Mouse (Mus musculus) v-Abl transformed pro-B cells (cell line): ENCODE data around the gene Rab1a.
"Not testable (repeated sequence)": the region's sequence is repeated elsewhere in the genome, so short reads cannot be mapped to it uniquely, and the experiment has no call there.

Experiments used
- in situ Hi-C, 2 experiments: fragments of 400-800 bp; cut with MboI; formaldehyde crosslinking; loops; one replicate each; pipeline ENCODE4 v1.15.1; 2025; ENCODE audit not compliant: unreplicated experiment in 2 of 2

Gene Rab1a

GRCm38 (mm10) chr11:20200713-20201575 is at the start of gene Rab1a:
Rab1a (plus strand) TSS chr11:20201432.
- in situ Hi-C loops: no loop called here

DNA sequence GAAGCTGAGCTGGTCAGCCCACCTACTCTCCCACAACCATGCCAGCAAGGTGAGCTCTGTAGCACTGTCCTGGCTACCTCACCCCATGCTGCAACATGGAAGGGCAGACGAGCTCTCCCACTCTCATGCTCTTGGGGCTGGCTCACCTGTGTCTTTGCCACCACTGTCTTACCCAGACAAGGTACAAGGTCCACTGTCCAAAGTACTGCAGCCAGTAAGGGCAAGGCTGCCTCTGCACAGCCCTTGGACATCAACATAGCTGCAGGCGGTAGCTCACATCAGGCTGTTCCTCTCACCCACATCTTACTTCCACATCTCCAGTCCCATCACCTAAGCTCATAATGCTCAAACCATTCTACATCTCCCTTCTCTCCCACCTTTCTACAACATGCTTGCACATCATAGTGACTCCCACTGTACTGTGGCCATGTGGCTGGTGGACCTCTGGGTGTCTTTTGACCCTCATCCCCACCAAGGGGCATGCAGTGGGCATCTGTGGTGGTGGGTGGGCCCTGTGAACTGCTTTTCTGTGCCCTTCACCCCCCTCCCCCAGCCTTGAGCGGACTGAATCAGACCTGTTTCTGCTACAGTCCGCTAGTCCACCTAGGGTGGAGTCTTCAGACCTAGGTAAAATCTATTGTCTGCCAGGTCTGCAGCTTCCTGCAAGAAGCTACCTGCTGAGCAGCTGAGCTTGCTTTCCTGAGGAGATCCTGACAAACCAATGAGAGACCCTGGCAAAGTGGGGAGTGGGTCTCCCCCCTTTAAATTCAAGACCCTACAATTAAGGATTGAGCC is 48.9 kb upstream of the Rab1a start:
- in situ Hi-C loops: no loop called here

- in situ Hi-C loops: not testable (repeated sequence)
Observed at GRCm38 (mm10) chr11:20153542-20153941, 47.7 kb upstream of the Rab1a start.

- in situ Hi-C loops: no loop called here
Observed at GRCm38 (mm10) chr11:20158879-20159278, 42.4 kb upstream of the Rab1a start.

GRCm38 (mm10) chr11:20164979-20165867 is 36.0 kb upstream of the Rab1a start:
- in situ Hi-C loops: no loop called here

GRCm38 (mm10) chr11:20165991-20166390 is 35.2 kb upstream of the Rab1a start:
- in situ Hi-C loops: no loop called here

GRCm38 (mm10) chr11:20166476-20166875 is 34.8 kb upstream of the Rab1a start:
- in situ Hi-C loops: not testable (repeated sequence)

DNA sequence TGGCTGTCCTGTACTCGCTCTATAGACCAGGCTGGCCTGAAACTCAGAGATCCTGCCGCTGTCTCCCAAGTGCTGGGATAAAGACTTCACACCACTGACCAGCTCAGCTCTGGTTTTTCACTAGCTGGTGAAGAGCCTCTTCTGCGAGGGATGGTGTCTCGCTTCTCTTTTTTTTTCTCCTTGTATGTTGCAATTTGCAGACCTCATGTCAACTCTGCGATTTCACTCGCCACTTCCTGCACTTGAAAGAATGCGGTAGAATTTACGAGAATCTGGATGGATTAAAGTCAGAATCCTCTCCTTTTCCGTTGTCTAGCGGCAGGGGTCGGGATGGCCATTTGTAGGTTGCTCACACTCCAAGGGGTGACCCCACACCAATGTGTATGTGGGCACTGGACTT is 32.3 kb upstream of the Rab1a start:
- in situ Hi-C loops: no loop called here

GRCm38 (mm10) chr11:20187271-20187670 is 14.0 kb upstream of the Rab1a start:
- in situ Hi-C loops: loop anchor here in 1 of 2 experiments (25.0 kb wide), 1 partner anchor 1400 kb away; no protein-coding TSS in a partner anchor

GRCm38 (mm10) chr11:20193100-20193736 is 8.0 kb upstream of the Rab1a start:
- in situ Hi-C loops: loop anchor here in 1 of 2 experiments (10.0 to 25.0 kb wide), 2 partner anchors 58 to 1394 kb away; no protein-coding TSS in a partner anchor

- in situ Hi-C loops: no loop called here
Observed at GRCm38 (mm10) chr11:20201661-20202101, 449 bp downstream of the Rab1a start.

- in situ Hi-C loops: no loop called here
Observed at GRCm38 (mm10) chr11:20202299-20203011, 1.2 kb downstream of the Rab1a start.

DNA sequence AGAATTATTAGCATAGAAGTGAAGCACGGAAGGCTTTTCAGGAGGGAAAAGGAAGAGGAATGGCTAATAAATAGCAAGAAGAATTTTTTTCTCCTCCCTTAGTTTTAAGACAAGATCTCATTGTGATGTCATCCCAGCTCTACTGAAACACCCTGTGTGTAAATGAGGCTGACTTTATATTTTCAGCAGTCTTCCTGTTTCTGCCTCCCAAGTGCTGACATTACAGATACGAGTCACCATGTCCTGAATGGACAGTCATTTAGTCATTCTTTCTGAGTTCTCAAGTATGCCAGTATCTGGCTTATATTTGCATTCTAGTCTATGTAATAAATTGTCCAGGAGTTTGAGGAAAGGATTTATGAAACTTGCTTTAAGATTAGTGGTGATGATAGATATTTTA is 3.1 kb downstream of the Rab1a start:
- in situ Hi-C loops: no loop called here

DNA sequence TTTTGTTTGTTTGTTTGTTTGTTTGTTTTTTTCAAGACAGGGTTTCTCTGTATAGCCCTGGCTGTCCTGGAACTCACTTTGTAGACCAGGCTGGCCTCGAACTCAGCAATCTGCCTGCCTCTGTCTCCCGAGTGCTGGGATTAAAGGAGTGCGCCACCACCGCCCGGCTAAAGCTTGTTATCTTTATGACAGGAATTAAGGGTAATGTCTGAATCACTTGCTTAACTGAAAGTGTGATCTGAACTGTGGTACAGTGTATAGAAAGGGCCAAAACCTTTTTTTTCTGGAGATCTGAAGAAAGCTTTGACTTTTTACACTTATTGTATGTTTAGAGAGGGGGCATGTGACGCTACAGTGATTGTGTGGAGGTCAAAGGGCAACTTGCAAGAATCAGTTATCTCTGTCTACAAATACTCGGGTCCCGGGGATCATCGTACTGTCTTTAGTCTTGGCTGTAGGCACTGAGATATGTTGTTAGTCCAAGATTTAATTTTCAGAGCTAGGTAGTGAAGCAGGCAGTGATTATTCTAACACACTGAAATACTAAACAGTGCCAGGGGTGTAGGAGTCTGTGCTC is 3.7 kb downstream of the Rab1a start:
- in situ Hi-C loops: loop anchor here in 1 of 2 experiments (5.0 kb wide), 1 partner anchor 257 kb away; no protein-coding TSS in a partner anchor

GRCm38 (mm10) chr11:20205538-20205937 is 4.3 kb downstream of the Rab1a start:
- in situ Hi-C loops: loop anchor here in 1 of 2 experiments (5.0 kb wide), 1 partner anchor 257 kb away; no protein-coding TSS in a partner anchor

GRCm38 (mm10) chr11:20206626-20207223 is 5.5 kb downstream of the Rab1a start:
- in situ Hi-C loops: loop anchor here in 1 of 2 experiments (5.0 kb wide), 1 partner anchor 256 kb away; no protein-coding TSS in a partner anchor

- in situ Hi-C loops: loop anchor here in 1 of 2 experiments (5.0 kb wide), 1 partner anchor 255 kb away; no protein-coding TSS in a partner anchor
Observed at GRCm38 (mm10) chr11:20207589-20207988, 6.4 kb downstream of the Rab1a start.

DNA sequence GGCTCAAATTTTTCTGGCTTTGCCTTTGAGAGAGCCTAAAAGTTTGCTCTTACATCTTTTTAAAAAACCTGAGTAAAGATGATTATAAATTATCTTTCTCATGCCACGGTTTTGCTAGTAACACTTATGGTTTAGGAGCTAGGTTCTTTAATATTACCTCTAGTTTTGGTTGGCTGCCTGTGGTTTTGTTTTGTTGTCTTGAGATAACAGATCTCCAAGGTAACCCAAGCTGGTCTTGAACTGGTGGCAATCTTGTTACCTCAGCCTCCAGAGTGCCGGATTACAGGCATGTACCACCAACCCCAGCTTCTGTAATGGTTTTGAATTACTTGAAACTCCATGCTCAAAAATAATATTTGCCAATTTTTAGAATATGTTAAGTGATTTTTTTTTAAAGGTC is 10.6 kb downstream of the Rab1a start:
- in situ Hi-C loops: loop anchor here in 1 of 2 experiments (10.0 kb wide), 2 partner anchors 123 to 423 kb away; partner anchors contain the start of gene Slc1a4
